Mouse (Mus musculus) mesoderm, embryonic 11.5 days (tissue): ENCODE data around the gene Ezh1.

ENCODE experiments used
- DNase-seq: peaks from one replicate; pipeline ENCODE4 v3.0.0-alpha.2; 2012; ENCODE audit warnings: low read depth, low spot score

Ezh1 gene

GRCm38 (mm10) chr11:101200986-101201385 is 25.3 kb downstream of the Ezh1 start:
- peak; percentile 75 for DNase-seq

DNA sequence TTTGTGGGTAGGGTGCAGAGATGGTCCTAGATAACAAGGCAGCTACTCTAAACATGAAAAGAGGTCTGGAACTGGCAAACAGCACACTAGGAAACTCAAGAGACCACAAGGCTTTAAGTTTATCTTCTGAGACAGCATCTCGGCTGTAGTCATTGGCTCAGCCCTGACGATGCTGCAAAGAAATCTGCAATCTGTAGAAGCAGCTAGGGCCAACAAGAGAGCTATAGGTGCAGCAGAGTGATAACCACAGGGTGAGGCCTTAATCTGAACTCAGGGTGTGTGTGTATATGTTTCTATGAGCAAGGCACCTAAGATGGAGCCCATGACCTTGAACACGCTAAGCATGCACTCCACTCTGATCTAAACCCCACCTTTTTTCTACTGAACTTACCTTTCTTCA is 26.7 kb downstream of the Ezh1 start:
- DNase-seq = no peak

DNA sequence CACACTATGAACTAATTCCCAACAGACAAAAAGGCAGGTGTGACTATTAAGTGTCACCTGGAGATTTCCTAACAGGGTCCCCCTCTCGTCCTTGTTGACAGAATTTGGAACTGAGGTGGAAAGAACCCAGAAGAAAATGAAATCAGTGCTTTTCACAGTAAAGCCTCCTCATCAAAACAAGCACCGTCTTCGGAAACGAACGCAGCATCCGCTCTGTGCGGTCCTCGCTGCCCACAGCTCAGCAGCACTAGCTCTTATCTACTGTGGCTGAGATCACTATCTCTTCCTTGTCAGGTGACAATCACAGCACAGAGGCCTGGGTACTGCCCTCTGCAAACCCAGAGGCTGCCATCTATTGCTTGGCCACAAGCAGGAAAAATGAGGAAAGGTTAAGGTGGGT is 30.1 kb downstream of the Ezh1 start:
- DNase-seq = no peak

GRCm38 (mm10) chr11:101195571-101195970 is 30.7 kb downstream of the Ezh1 start:
- DNase-seq = no peak

DNA sequence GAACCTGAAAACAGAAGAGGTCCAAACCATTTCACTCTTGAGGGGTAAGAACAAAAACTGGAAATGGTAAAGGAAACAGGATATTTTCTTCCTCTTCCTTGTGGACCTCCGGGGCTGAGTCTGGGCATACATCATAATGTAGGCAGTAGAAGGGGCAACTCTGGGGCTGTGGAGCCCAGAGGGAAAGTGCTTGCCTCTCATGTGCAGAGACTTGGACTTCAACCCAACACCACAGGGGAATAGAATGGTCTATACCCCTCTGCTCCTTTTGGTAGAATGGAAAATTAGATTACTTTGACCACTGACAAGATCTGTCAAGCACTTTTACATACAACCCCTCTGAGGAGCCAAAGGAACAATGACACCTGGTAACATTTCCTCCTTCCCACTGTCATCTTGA is 31.2 kb downstream of the Ezh1 start:
- no peak for DNase-seq

DNA sequence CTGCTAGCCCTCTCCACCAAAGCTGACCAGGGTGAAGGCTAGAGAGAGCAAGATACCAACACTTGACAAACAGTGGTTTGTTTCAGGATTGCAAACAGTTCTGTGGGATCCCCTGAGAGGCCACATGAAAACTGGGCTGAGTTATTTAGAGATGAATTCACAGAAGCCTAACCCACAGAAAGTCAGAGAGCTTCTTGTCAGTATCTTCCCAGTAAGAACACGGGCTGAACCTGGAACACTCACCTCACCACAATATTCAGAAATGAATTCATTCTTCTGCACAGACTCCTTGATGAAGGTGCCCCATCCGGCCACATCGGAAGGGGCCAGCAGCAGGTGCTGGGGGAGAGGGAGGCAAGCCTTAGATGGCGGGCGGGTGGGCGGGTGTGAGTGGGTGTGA is 31.6 kb downstream of the Ezh1 start:
- no peak for DNase-seq

DNA sequence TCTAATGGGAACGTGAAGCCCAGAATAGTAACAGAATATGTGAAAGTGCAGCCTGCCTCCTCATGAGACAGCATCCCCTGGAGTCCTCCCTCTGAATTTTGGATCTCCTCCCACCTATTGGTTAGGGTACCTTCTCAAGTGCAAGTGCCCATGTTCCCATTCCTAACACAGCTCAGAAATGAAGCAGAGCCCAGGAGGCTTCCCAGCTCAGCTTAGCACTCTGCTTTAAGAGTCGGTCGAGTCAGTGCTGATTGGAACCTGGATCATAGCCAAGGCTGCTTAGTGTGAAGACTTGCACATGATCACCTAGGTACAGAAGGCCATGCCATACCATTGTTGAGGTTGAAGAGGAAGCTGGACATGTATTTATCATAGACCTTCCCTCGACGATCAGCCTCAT is 32.1 kb downstream of the Ezh1 start:
- DNase-seq = no peak

DNA sequence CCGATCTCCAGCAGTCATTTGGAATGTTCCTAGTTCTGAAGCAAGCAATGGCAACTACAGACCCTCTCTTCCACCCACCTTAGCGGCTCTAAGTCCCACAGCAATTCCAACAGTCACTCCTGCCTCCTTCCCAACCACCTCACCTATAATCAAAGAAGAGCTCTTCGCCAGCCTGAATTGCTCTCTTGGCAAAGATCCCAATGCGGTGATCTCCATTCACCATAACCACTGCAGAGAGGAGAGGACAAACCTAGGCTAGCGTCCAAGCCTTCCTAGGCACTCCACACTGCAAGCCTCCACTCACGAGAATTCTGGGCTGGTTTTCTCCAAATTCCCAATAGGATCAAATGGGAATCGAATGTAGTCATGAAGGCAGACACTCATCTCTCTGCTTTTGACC is 33.2 kb downstream of the Ezh1 start:
- no peak for DNase-seq

GRCm38 (mm10) chr11:101192646-101193045 is 33.6 kb downstream of the Ezh1 start:
- no peak for DNase-seq

DNA sequence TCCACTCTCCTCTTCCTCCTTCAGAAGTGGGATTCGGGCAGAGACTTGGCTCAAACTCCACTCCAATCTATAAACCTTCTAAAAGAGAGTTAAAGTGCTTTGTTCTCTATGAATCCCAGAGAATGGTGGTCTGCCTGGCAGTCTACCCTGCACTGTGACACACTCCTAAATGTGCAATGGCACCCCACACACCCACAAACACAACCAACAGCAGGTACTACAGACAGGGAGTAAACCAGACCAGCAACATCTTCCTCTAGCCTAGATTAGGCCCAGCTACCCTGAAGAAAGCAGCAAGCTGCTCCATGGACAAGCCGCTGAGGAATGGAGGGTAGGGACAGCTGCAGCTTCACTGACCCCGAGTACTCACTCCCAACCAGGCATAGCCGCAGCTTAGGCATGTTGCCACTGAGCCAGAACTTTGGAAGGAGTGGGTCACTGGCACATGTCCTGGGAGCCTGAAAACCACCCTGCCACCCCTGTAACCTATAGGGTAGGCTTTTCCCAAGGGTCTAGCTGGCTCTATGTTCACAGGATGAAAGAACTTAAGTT is 34.3 kb downstream of the Ezh1 start:
- no peak for DNase-seq

DNA sequence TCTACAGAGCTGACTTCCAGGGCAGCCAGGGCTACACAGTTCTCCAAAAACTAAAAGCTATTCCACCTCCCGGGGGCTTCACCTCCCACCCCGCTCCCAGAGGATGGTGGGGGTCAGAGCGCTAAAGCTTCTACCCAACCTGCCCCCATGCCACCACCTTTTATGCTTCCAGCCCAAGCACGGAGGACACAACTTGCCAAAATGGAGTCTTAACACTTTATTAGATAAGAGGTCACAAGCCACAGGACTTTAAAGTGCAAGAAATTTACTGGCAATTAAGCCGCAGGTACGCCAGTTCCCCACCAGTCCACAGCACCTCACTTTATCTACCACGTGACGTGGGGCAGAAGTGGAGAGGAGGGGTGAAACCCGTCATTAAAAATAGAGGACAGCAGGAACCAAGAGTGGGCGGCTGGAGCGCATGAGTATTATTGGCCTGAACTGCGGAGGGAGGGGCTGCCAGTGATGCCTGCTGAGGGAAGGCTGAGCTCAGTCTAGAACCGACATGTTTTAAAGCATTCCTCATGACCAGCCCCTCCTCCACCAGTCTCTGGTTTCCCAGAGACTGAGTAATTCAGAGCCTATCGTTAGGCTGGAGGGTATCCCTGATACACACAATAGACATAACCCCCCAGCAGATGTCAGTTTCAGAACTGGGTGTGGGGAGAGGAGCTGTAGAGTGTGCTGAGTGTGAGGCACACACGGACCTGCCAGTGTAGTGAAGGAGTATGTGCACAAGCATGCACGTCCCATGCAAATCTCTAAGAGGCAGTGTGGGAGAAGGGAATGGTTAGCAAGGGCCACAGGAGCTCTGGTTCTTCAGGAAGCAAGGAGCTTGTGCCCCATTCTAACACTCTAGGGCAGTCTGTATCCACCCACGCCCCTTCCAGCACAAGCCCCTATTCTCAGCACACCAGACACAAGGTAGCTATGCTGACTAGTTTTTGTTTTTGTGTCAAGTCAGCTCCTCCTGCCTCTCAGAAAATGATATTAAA is 35.1 kb downstream of the Ezh1 start:
- DNase-seq = no peak

GRCm38 (mm10) chr11:101190181-101190912 is 35.9 kb downstream of the Ezh1 start:
- no peak for DNase-seq

- DNase-seq = peak; percentile 77
Measured at GRCm38 (mm10) chr11:101189495-101190180, 36.6 kb downstream of the Ezh1 start.

DNA sequence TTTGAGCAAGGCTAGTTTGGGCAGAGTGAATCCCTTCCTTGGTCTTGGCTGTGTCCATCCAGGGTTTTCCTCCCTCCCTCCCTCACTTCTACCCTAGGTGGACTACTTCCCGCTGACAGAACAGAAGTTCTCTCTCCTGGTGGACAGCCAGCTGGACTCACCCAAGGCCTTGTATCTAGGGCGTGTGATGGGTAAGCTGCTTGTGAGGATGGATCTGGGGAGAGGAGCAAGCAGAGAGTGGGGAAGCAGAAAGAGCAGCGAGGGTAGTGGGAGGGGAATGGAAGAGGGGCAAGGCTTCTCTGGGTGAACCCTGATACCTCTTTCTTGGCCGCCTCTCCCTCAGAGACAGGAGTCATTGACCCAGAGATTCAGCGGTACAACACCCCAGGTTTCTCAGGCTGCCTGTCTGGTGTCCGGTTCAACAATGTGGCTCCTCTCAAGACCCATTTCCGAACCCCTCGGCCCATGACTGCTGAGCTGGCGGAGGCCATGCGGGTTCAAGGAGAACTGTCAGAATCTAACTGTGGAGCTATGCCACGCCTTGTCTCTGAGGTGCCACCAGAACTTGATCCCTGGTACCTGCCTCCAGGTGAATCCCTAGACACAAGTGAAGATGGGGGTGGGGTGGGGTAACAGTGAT is 38.0 kb downstream of the Ezh1 start:
- no peak for DNase-seq

GRCm38 (mm10) chr11:101187541-101187940 is 38.7 kb downstream of the Ezh1 start:
- DNase-seq = no peak

- no peak for DNase-seq
Measured at GRCm38 (mm10) chr11:101186526-101187247, 39.6 kb downstream of the Ezh1 start.

GRCm38 (mm10) chr11:101185441-101185840 is 40.8 kb downstream of the Ezh1 start:
- DNase-seq = no peak

GRCm38 (mm10) chr11:101184984-101185383 is 41.3 kb downstream of the Ezh1 start:
- no peak for DNase-seq

GRCm38 (mm10) chr11:101182771-101183517 is 43.3 kb downstream of the Ezh1 start:
- DNase-seq = no peak

DNA sequence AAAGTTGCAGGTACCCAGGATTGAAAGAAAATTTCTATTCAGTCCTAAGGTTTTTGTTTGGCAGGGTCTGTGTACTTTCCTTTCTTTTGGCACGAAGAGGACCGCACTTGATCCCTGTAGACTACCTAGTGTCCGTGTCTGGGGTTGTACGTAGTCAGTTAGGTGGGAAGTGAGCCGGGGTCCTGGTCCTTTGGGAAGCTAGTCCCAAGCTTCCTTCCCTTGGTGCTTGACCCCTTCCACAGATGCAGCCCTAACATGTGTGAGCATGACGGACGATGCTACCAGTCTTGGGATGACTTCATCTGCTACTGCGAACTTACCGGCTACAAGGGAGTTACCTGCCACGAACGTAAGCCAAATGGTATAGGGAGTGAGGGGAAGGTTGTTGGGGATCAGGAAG is 44.3 kb downstream of the Ezh1 start:
- DNase-seq = no peak
